Mouse (Mus musculus) bone marrow, adult 2 months (tissue): Measurements from ENCODE around the gene Nagpa. TPM values are rescaled to one million over a fixed set of nuclear protein-coding genes. Genes with fewer than 3 reads are reported as not detected.

Source experiments
- H3K27ac ChIP-seq: fragments of 200-500 bp; 2 replicates; pipeline ENCODE4 v1.5.1; 2012; ENCODE audit warnings: low read depth, mild to moderate bottlenecking, control low read depth, inconsistent platforms, low read length; ENCODE audit not compliant: control insufficient read depth, poor library complexity, insufficient read depth
- H3K4me1 ChIP-seq: fragments of 200-500 bp; 2 replicates; pipeline ENCODE4 v1.6.1; 2011; ENCODE audit warnings: low read length; ENCODE audit not compliant: control insufficient read depth, insufficient read depth
- H3K4me3 ChIP-seq: fragments of 200-500 bp; replicated peaks from 2 replicates; pipeline ENCODE3; 2011; ENCODE audit warnings: mild to moderate bottlenecking, low read depth, low read length, control low read depth; ENCODE audit not compliant: control insufficient read depth
- CTCF ChIP-seq: fragments of 200-500 bp; IDR thresholded peaks from 2 replicates; pipeline ENCODE4 v1.5.1; 2011; ENCODE audit warnings: low read length, control low read depth; ENCODE audit not compliant: control insufficient read depth, insufficient read depth
- POLR2A ChIP-seq: fragments of 200-500 bp; IDR thresholded peaks from 2 replicates; pipeline ENCODE4 v1.6.1; 2011; ENCODE audit warnings: low read depth, mild to moderate bottlenecking, control low read depth, low read length, borderline replicate concordance; ENCODE audit not compliant: control insufficient read depth
- WGBS: fragments of 180-500 bp; shearing (Covaris S2); methylation state at CpG from one replicate; pipeline ENCODE4 v1.1.7; 2018; 5-methylcytosine and 5-hydroxymethylcytosine counted together
- polyA plus RNA-seq: library from polyadenylated mRNA; stranded (reverse); fragments of >200 nt; gene quantifications from 2 replicates; pipeline ENCODE4 v1.2.4, GENCODE M21; 2011; ENCODE audit warnings: low replicate concordance; ENCODE audit not compliant: missing spikeins, insufficient read depth, insufficient read length

Nagpa gene
- polyA plus RNA-seq, 1 experiment, result 10.6 TPM

GRCm38 (mm10) chr16:5222140-5222539 lies 18.3 kb upstream of the Nagpa start, which contains the start of gene AU021092:
Gene AU021092 (minus strand): TSS chr16:5222299.
- Histone ChIP-seq H3K4me3 (no peak within 1 kb of the TSS), H3K27ac (no peak within 1 kb of the TSS), H3K4me1 (no peaks in the 10 kb centered on the region)
- TF ChIP-seq POLR2A (no peak), CTCF (no peak)
- 63% methylated on average over 6 of the region's 6 CpGs for WGBS

DNA sequence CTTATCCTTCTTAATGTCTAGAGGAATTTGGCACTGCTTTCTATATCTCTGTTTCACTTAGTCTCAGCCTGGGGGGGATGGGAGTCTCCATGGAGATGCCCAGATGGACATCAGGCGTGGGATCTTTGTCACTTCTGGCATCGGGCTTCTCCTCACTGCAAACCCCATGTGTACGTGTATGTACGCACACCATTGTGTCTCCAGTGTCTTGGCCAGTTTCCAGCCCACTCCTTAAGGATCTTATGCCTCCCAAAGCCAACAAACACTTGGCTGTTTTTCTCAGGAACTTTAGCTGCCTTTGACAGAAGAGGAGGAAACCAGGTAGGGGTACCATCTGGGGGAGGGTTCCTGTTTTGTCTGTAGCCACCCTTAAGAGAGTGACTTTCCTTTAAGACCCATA lies 17.6 kb upstream of the Nagpa start:
- WGBS, result 72% methylated on average over 4 of the region's 4 CpGs
- H3K4me3 ChIP-seq, result no peak overlapping the region
- H3K4me1 ChIP-seq, result no peaks in the 10 kb centered on the region
- no peak overlapping the region for H3K27ac ChIP-seq
- TF ChIP-seq CTCF, result no peak
- no peak for TF ChIP-seq POLR2A

DNA sequence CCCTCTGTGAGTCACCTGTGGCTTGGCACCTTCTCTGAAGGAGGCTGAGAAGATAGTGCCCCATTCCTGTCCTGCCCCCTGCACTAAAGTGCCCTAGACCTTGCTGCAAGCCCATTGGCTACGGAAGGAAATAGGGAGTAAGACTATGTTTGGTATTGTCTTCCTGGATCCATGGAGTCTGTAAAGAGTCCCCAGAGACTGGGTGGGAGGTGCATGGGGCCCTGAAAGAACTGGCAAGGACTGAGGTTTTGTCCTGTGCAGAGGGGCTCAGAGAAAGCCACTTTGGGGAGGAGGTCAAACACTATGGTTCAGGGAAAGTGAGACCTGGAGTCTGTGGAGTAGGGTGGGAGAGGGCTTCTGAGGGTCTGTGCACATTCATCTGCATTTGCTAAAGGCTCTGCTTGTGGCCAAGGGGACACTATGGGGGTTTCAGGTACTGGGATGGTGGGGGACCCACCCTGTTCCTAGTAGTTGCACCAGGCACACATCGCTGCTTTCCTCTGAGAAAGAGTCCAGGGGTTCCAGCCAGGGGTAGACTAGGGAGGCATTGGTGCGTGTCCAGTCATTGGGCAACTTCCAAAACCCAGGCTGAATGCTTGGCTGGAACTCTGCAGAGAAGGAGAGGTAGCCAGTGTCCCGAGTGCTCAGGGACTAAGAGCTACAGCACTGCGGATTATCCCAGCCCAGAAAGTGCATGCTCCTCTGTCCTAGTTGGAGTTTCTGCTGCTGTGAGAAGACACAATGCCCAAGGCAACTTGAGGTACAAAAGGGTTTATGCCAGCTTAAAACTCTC lies 13.7 kb upstream of the Nagpa start:
- TF ChIP-seq CTCF (no peak), POLR2A (no peak)

DNA sequence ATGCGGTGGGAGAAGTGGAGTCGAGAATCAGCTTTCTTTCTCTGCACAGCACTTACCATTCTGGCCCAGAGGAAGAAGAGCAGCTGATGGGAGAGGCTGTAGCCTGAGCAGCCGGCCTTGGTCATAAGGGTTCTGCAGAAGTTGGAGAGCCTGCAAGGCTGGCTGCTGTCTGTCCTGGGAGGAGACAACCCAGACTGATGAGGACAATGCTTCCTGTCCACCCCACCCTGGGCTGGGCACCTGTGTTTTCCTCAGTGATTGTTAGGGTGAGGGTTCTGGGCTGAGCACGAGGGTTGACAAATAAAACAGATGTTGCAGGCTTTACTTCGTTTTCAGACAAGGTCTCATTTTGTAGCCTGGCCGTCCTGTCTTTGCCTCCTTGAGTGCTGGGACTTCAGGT lies 12.9 kb upstream of the Nagpa start:
- Histone ChIP-seq H3K27ac (no peak overlapping the region), H3K4me3 (no peak overlapping the region), H3K4me1 (no peaks in the 10 kb centered on the region)
- 65% methylated on average over 6 of the region's 6 CpGs for WGBS
- TF ChIP-seq POLR2A (no peak), CTCF (no peak)

More for the DNA sequence above, 13.7 kb upstream of the Nagpa start:
- Histone ChIP-seq H3K27ac (no peak overlapping the region), H3K4me3 (no peak overlapping the region), H3K4me1 (no peaks in the 10 kb centered on the region)
- WGBS, result 69% methylated on average over 5 of the region's 5 CpGs

DNA sequence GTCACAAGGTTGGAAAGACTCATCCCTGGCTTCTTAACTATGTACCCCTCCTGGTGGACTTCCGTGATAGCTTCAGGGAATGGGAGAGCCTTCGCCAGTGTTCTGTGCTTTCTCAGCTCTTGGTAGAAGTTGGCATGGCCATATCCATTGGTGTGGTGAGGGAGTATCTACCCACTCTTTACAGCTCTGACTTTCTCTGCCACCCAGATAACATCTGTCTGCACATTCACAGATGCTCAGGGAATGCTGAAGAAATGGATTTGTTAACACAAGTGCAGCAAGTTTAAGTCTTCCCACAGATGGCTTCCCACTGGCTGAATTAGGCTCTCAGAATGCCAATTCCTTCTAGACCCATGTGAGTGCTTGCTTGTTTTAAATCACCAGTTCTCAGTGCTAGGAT lies 10.3 kb upstream of the Nagpa start:
- no peak for TF ChIP-seq POLR2A
- peaks cover 3% of the 10 kb centered on the region; the same call in 1 of the 2 replicates for H3K4me1 ChIP-seq
- WGBS, result 80% methylated on average over 2 of the region's 2 CpGs

GRCm38 (mm10) chr16:5212150-5212549 lies 8.3 kb upstream of the Nagpa start:
- Histone ChIP-seq H3K27ac (no peak overlapping the region), H3K4me3 (no peak overlapping the region), H3K4me1 (peaks cover 3% of the 10 kb centered on the region; the same call in 1 of the 2 replicates)
- WGBS, result 80% methylated on average over 3 of the region's 3 CpGs
- TF ChIP-seq POLR2A (no peak), CTCF (no peak)

More for the DNA sequence above, 10.3 kb upstream of the Nagpa start:
- no peak overlapping the region for H3K4me3 ChIP-seq
- H3K27ac ChIP-seq, result no peak overlapping the region

GRCm38 (mm10) chr16:5210365-5210764 lies 6.6 kb upstream of the Nagpa start:
- Histone ChIP-seq H3K4me1 (peaks cover 3% of the 10 kb centered on the region; the same call in 1 of the 2 replicates), H3K27ac (no peak overlapping the region), H3K4me3 (no peak overlapping the region)
- no peak for TF ChIP-seq POLR2A
- TF ChIP-seq CTCF, result no peak
- 8% methylated on average over 2 of the region's 2 CpGs for WGBS

DNA sequence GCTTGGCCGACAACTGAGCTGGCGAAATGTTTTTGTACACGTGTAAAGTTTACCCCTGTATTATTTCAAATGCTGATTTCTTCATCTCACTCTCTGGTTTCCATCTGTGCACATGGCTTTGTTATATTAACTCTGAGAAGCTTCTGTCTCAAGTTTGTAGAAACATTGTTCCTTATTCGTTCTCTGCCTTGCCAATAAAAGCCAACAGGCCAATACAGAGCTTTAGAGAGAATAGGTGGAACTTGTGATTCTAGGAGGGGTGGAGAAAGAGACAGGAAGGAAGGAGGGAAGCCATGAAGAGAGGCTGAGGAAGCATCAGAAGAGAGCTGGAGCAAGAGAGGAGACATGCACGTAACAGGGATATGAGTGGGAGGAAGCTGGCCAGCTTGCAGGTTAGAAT lies 2.2 kb upstream of the Nagpa start:
- 64% methylated on average over 5 of the region's 5 CpGs for WGBS
- Histone ChIP-seq H3K4me1 (peaks cover 4% of the 10 kb centered on the region; the same call in 1 of the 2 replicates), H3K27ac (no peak overlapping the region), H3K4me3 (no peak overlapping the region)
- TF ChIP-seq POLR2A, result no peak
- TF ChIP-seq CTCF, result no peak

DNA sequence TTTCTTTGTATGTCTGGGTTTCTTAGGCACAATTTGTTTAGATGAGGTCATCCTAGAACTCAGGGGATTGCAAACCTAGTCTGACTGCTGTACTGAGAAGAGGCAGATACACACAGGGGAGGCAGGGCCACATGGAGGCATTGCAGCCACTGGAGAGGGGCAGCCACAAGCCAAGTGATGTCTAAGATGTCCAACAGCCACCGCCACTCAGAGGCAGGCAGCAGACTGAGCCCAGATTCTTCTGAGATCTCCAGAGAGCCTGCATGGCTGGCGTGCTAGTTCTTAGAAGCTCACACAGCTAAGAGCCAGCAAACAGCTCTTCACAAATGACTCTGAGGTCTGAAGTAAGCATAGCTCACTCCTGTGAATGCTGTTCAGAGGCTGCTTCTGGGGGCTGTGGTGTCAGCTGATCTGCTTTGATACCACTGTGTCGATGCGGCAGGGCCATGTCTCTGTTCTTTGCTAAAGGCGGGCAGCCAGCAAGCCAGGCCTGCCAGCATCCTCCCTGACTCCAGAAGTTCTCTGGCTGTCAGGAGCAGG lies 1.7 kb upstream of the Nagpa start:
- Histone ChIP-seq H3K4me3 (no peak overlapping the region), H3K27ac (no peak overlapping the region), H3K4me1 (peaks cover 4% of the 10 kb centered on the region; the same call in 1 of the 2 replicates)
- no peak for TF ChIP-seq CTCF
- no peak for TF ChIP-seq POLR2A
- WGBS, result 81% methylated on average over 5 of the region's 5 CpGs
